Mouse (Mus musculus) lung, adult 18-20 months (tissue): Measurements from ENCODE around the gene Cfl1.
"Not testable (repeated sequence)": the region's sequence is repeated elsewhere in the genome, so short reads cannot be mapped to it uniquely, and the experiment has no call there.

ENCODE experiments used
- DNase-seq, 2 experiments: peaks; one replicate each; pipeline ENCODE4 v3.0.0; 2022; ENCODE audit warnings: mixed read lengths in 2 of 2

Cfl1 gene

DNA sequence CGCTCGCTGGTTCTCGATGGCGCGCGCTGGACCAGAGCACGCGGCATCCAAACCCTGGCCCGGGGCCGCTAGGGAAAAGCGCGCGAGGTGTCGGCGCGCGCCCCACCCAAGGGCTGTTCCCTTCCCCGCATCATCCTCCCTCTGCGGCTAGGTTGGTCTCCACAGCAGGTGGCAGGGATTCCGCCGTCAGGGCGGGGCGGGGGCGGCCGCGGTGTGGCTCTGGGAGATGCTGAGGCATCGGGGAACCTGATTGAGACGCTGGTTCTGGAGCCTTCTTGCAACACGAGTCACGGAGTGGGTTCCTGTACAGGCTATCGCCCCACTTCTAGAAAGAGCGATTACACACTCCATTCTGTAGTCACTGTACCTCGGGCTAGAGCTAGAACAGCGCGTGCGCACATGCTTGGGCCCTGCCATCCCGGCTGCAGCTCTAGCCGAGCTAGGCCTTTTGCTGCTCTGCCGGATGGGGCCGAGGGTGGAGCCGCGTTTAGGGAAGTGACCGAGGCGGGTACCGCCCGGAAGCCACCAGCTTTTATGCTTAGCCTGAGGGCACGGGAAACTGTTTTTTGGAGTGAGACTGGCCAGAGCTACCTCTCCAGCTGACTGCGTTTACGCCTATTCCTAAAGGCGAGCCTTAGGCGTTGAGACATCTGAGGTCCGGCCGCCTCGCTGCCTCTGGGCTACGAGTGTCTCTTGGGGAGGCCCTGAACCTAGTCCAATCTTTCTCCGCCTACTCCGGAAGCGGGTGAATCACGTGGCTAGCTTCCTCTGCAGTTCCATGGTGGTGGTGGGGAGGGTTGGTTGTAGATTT lies 848 bp downstream of the Cfl1 start:
- DNase-seq: peak; percentile 87 to 89

DNA sequence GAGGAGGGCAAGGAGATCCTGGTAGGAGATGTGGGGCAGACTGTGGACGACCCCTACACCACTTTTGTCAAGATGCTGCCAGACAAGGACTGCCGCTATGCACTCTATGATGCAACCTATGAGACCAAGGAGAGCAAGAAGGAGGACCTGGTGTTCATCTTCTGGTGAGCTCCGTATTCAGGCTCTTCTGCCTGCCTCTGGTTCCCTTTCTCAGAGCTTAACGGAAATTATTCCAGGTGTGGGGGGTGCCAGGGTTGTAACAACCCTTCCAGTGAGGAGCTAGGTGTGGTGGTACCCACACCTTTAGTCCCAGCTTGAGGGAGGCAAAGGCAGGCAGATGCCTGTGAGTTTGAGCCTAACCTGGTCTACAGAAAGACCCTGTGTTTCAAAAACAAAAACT lies 2.4 kb downstream of the Cfl1 start:
- DNase-seq: no peak

DNA sequence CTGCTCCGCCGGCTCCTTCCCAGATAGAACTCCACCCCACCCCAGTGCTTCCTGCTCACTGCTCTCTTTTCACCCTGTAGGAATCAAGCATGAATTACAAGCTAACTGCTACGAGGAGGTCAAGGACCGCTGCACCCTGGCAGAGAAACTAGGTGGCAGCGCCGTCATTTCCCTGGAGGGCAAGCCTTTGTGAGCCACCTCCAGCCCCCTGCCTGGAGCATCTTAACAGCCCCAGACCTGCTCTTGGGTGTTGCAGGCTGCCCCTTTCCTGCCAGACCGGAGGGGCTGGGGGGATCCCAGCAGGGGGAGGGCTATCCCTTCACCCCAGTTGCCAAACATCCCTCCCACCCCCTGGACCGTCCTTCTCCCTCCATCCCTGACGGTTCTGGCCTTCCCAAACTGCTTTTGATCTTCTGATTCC lies 3.1 kb downstream of the Cfl1 start:
- not testable (repeated sequence) for DNase-seq

DNA sequence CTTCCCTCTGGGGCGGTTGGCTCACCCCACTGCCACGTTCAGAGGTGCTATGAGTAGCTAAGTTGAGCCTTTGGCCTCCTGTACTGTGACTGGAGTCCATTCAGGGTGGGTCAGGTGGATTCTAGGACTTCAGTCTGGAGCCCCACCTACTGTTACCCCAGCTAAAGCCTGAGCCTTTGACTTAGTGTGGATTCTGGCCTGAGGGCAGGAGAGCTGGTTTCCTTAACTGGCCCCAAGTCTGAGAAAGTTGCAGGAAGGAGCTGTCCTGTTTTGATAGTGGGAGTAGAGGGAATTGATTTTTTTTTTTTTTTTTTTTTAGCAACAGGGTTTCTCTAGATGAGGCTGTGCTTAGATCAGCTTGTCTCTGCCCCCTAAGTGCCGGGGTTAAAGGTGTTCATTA lies 4.1 kb downstream of the Cfl1 start:
- no peak for DNase-seq

DNA sequence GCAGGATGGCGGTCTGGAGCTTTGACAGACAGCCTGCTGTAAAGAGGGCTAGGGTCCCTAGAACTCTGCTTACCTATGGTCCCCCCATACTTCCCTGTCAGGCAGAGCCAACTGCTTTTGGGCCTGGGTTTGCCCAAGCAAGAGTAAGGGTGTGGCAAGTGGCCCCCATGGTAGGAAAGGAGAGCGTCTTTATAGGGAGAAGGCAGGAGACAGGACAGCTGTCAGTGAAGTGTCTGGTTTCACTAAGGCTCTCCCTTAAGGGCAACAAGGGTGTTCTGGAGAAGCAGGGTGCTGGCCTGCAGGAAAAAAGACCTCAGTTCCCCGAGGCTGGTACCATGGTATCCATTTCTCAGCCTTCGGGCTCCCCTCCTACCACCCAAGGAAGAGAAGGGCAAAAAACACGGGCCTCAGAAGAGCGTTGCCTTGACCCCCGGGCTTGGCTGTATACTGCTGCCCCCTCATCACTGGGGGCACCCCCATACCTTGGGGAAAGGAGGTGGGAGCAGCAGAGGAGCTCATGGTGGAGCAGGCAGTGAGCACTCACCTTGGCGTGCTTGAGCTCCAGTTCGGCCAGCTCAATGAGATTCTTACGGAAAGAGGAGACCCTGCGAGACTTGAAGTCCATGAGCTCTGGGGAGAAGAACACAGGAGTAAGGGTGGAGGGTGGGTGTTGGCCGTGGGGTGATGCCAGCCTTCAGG lies 5.2 kb downstream of the Cfl1 start:
- no peak for DNase-seq

DNA sequence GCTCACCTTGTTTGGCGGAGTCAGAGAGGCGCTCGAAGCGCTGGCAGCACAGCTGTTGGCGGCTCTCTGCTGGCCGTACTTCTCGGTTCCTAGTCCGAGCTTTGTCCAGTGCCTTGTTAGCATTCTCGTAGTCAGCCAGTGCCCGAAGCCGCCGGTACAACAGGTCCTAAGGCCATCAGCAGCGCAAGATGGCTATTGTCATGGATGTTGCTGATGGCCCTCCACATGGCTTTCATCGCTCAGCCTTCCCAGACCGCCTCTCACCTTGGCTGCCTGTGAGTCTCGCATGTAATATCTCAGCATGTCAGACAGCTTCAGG lies 5.8 kb downstream of the Cfl1 start:
- no peak for DNase-seq

DNA sequence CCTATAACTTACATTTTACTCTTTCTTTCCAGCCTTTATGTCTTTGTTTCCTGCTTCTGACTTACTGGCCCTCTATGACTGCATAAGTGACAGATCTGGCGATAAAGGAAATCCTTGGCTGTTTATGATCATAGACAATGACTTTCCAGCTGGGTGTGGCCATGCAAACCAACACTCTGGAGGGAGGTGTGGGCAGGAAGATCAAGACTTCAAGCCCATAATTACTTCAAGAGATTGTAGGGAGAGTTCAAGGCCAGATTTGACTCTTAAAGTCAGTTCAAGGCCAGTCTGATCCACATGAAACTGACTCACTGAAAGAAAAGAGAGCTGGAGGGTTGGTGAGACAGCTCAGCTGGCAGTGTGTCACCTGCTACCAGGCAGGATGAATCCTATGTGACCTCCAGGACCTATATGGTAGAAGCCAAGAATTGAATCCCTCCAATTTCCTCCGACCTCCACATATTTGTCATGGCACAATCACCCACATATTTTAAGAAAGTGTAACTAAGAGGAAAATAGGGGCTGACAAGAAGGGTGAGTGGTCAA lies 10.1 kb downstream of the Cfl1 start:
- DNase-seq: no peak

DNA sequence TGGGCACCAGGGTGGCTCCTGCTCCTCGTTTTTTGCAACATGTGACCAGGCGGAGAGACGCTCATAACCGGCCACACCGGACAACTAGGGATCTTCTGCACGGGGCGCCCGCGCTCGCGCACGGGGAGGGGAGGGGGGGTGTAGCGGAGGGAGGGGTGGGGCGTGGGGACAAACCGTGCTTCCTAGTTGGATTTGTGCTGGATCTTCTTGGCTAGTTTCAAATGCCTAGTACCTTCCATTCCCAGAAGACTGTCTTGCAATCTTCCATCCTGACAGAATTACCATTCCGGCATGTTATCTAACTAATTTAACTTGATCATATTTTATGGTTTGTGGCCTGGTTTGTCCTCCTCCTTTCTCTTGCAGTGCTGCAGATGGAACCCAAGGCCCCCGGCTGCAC lies 13.4 kb downstream of the Cfl1 start, which contains the start of gene 1700020D05Rik:
TSS of gene 1700020D05Rik (minus strand) at position 101 of the 400 bp plus-strand sequence.
- no peak for DNase-seq

DNA sequence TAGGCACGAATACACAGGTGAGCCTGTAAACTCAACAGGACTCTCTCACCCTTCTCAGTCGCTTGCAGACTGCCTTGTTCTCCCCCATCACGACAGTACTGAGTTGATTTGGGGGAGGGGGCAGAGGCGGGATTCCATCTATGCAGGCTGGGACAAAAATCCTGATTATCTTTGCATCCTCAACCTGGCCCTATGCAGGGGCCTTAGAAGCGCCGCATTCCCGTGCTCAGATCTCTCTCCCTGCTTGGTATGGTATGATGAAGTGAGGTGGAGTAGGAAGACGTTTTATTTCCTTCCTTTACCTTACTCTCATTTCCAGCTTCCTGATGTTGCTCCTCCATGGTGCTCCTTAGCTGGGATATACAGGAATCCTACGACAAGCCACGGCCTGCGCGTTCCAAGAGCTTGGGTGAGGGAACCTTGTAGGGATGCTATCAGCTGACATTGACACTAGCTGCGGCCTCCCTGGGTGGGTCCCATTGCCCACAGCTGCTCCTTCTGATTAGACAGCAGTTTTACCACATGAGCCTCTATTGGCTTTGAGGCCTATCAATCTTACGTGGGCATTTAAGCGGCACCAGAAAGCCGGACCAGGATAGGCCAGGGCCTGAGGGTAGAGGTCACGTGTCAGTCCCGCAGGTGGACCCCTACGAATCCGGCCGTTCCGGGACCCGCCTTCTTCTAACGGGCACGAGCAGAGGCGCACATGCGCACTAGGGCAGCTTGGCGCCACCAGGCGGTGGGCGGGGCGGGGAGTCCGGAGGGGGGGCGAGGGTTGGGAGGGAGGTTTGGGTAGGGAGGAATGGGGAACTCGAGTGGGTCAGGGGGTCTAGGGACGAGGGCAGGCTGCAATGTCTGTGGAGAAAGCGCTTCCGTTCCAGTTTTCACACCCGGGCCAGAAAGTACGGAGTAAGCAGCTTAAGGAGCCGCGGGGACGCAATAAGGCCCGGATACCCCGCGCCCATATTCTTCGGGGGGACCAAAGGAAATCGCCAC lies 20.1 kb downstream of the Cfl1 start, which contains the start of gene Snx32:
TSS of gene Snx32 (minus strand) at position 508 of the 996 bp plus-strand sequence.
- peak; percentile 98 to 99 for DNase-seq

DNA sequence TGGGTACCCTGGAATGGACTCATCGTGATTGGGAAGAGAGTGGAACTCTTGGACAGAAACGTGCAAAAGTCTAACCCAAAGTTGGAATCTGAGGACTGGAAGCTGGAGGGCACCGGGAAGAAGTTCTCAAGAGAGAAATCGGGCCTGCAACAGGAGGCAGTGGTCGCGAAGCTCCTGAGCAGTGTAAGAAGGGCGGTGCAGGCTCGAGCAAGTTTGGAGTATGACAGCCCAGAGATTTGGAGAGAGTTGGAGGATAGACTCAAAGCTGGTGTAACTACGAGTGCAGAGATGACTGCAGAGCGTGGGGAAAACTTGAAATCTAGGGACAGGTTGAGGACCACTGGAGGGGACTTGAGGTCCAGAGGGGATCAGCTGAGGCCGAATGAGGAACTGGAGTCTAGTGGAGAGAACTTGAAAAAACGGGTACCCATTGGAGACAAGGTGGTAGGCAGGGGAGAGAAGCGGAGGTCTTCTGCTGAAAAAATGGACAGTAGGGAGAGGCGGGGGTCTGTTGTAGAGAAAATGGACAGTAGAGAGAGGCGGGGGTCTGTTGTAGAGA lies 20.9 kb downstream of the Cfl1 start:
- no peak for DNase-seq

DNA sequence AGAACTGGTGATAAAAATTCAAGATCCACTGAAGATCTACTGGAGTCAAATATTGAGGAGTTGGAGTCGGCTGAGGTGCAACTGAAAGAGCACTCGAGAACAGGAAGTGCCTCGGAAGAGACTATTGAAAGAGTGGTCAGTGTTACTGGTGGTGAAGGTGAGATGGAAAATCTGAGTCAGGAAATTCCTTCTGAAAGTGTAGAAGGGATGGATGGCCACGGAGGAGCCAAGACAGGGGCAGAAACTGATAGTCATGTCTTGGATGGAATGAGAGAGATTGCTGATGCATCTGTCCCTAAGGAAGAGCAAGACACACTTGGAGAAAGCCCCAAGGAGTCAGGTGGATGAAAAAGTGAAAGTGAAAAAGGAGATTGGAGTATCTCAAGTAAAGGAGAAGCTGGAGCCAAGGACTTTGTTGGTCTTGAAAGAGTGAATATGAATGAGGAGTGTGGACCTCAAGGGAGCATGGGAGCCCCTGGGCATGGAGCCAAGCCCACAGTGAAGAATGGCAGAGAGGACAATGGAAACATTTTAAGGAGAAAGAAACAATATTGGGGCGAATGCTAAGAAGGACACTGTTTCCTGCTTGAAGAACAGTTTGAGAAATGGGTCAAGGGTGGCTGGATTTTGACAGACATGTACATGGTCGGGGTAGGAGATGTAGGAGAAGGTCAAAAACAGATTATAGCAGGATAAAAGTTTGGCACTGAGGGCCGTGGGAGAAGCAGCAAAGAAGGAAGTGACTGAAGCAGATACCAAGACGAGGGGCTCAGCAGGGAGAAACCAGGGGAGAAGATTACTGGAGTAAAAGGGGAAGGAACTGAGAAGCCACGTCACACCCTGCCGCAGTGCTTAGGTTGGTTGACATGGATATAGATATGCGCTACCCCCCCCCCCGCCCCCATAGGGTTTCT lies 22.1 kb downstream of the Cfl1 start:
- DNase-seq: peak in 1 of 2 experiments; percentile 31

DNA sequence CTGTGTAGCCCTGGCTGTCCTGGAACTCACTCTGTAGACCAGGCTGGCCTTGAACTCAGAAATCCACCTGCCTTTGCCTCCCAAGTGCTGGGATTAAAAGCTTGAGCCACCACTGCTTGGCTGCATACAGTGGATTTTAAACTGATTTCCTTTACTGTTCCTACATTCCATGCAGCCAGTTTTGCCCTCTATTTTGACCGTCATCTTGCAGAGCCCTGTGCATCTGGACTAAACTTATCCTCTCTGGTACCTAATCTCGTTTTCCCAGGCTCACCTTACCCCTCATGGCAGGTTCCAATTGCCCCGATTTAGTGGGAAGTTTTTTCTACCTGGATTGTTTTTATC lies 22.7 kb downstream of the Cfl1 start:
- no peak for DNase-seq

DNA sequence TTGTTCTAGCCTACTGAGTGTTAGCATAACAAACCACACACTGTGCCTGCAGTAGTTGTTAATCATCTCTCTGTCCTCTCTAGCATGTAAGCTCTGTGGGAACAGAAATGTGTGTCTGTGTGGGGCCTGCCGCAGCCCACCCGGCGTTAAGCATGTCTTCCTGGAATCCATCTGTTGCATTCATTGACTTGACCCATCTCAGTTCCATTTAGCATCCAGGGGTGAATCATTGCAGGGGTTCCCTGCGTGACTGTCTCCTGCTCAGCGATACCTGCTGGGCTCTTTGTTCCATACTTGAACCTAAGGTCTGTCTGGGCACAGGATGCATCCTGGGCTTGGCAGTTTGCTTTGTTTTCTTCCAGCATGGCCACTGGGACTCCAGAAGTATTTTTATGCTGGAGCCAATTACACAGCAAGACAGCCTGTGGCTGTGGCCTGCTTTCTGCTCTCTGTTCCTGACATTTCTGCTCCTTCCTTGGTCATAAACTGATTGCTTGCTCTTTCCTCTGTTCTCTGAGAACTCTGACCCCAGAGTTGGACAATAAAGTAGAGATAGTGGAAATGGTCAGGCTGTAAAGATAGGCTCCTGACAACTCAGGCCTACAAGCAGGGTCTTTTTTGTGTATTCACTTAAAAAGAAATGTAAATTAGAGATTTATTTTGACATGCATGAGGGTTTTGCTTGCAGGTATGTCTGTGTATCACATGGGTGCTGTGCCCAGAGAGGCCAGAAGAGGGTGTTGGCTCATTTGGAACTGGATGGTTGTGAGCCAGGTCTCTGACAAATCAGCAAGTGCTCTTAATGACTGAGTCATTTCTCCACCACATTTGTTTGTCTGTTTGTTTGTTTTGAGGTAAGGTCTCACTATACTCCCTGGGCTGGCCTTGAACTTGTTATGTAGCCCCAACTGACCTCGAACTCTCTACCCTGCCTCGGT lies 25.9 kb downstream of the Cfl1 start:
- DNase-seq: no peak

DNA sequence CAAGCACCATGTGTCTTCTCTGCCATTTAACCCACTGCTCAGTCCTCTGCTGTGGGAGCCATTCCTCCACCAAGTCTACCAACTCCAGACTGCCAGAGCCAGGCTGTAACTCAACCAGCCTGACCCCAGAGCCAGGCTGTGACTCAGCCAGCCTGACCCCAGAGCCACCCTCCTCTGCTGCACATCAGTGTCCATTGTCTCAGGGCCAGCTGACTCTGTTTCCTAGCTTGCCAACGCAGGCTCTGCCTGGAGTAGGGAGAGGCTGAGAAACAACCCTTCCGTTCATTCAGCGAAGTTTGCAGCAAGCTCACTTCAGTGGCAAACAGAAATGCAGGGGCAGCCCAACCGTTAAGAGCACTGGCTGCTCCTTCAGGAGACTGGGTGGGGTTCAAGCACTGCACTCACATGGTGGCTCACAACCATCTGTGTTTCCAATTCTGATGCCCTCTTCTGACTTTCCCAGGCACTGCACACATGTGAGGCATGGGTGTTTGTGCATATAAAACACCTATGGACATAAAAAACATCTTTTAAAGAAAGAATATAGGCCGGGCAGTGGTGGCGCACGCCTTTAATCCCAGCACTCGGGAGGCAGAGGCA lies 26.8 kb downstream of the Cfl1 start:
- DNase-seq: no peak

DNA sequence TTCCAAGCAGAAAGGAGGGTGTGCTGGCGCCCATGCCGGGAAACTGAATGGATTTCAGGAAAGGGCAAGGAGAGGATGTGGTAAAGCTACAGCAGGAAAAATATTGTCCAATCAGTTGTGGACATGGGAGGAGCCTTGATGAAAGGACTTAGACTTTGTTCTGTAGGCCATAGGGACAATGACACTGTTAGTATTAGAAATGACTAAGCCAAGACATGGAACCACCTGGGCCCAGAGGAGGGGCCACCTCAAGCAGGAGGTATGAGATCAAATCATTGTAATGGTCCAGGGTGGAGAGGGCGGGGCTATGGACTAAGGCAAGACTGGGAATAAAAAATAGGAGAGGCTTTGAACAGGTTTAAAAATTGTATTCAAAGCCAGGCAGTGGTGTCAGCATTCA lies 28.5 kb downstream of the Cfl1 start:
- DNase-seq: no peak

DNA sequence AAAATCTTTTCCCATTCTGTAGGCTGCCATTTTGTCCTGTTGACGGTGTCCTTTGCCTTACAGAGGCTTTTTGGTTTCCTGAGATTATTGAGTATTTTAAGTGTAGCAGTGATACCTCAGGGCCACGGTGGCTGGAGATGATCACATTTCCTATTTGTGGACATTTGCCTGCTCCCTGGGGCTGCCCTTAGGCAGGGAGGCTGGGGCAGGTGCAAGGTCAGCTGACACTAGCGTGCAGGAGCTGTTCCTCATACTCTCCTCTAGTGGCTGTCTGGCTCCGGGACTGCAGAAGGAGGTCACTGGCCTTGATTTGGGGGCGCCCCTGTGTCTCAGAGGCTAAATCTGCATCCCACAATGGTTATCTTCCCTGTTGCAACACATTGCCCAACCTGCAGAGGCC lies 34.9 kb downstream of the Cfl1 start:
- no peak for DNase-seq

DNA sequence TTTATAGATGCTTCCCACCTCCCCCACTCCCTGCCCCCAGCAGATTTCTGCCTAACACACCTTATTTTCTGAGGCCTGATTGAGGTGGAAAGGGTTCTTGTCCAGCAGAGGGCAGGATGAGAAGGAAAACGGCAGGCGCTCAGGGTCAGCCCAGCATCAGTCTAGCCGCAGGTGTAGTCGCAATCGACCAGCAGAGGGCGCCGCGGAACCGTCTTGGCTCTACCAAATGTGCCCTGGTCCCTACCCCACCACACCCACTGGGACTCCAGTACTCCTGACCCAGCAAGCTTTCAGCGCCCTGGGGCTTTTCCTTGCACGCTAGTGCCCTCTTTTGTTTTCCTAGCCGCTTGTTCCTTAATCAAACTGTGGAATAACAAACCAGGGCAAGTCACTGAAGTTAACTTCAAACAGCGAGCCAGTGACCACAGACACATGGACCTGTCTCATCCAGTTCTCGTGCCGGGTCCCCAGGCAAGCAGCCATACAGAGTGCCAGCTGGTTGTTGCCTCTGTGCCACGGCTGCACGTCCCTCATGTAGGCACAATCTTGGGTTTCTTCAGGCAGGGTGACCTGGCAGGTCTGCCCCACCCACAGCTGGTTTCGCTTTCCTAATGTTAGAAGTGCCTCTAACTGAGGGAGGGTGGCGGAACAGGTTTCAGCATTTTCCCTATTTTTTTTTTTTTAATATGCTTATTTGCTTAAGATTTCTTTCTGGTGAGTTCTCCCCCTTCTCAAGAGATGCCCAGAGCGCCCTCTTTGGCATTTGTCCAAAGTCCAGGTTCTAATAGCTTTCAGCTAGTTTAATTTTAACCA lies 39.3 kb downstream of the Cfl1 start:
- DNase-seq: peak; percentile 97 to 98

DNA sequence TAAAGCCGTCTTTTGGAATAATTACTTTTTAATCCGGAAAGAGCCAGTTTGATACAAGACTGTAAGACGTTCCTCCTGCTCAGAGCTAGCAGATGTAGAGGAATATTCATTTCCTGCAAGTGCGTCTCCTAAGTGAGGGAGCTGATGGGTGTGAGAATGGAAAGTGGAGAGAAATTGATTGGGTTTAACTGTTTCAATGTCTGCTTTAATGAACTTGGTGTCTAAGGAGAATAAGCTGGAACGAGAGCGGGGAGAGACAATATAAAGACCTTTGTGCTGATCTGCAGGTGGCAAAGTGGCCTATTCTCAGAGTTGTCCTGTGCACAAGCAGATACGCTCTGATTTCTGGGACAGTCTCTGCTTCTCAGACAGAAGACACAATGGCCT lies 39.9 kb downstream of the Cfl1 start:
- no peak for DNase-seq

DNA sequence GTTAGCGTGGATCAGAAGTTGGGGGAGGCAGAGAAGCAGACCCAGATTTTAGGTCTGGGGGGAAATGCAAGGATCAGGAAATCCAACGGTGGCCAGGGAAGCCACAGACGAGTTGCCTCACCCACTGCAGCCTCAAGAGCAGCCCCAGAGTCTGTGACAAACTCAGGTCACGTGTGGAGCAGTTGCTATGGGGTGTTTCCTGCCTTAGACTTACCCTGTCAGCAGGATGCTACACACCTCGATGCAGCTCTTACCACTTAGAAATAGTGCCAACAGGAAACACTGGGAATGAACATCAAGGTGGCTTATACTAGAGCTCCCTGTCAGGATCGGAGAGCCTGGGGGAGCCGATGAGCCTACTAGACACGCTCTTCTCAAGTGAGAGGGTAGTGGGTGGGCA lies 42.3 kb downstream of the Cfl1 start:
- DNase-seq: peak in 1 of 2 experiments; percentile 14
